Mouse (Mus musculus): ENCODE results near the gene Zfp975.
A peak's percentile ranks its signal among the peaks of the same experiment; 100 is the strongest.
"Not testable (repeated sequence)": the region's sequence is repeated elsewhere in the genome, so short reads cannot be mapped to it uniquely, and the experiment has no call there.

Zfp975 gene

GRCm38 (mm10) chr7:42692362-42693158 lies at the start of gene Zfp975:
TSS of gene Zfp975 (minus strand) at chr7:42692742.
- peak; percentile 38 for DNase-seq (ENCODE audit: low spot score)

- no peak for DNase-seq (ENCODE audit: low spot score)
Observed at GRCm38 (mm10) chr7:42738536-42739210, 46.1 kb upstream of the Zfp975 start.

GRCm38 (mm10) chr7:42726917-42727316 lies 34.4 kb upstream of the Zfp975 start, which contains the start of gene Gm17067:
TSS of gene Gm17067 (minus strand) at chr7:42727017.
- DNase-seq (ENCODE audit: low spot score), result not testable (repeated sequence)

GRCm38 (mm10) chr7:42693251-42693650 lies 709 bp upstream of the Zfp975 start:
- DNase-seq (ENCODE audit: low spot score), result not testable (repeated sequence)

- not testable (repeated sequence) for DNase-seq (ENCODE audit: low spot score)
Observed at GRCm38 (mm10) chr7:42680081-42680480, 12.5 kb downstream of the Zfp975 start.

GRCm38 (mm10) chr7:42679646-42680045 lies 12.9 kb downstream of the Zfp975 start:
- DNase-seq (ENCODE audit: low spot score), result not testable (repeated sequence)

- not testable (repeated sequence) for DNase-seq (ENCODE audit: low spot score)
Observed at GRCm38 (mm10) chr7:42660140-42660539, 32.4 kb downstream of the Zfp975 start.

- DNase-seq (ENCODE audit: low spot score), result not testable (repeated sequence)
Observed at GRCm38 (mm10) chr7:42655211-42655610, 37.3 kb downstream of the Zfp975 start.

- not testable (repeated sequence) for DNase-seq (ENCODE audit: low spot score)
Observed at GRCm38 (mm10) chr7:42643120-42643620, 49.4 kb downstream of the Zfp975 start.

GRCm38 (mm10) chr7:42642152-42643115 lies 50.1 kb downstream of the Zfp975 start, which contains the start of gene Zfp976:
TSS of gene Zfp976 (minus strand) at chr7:42642588.
- DNase-seq (ENCODE audit: low spot score), result not testable (repeated sequence)

- DNase-seq (ENCODE audit: low spot score), result not testable (repeated sequence)
Observed at GRCm38 (mm10) chr7:42631031-42631430, 61.5 kb downstream of the Zfp975 start.
